Mouse (Mus musculus) cerebellum, adult 9-10 months (tissue): Measurements from ENCODE around the gene Fbrs.
A peak's percentile ranks its signal among the peaks of the same experiment; 100 is the strongest.
"Not testable (repeated sequence)": the region's sequence is repeated elsewhere in the genome, so short reads cannot be mapped to it uniquely, and the experiment has no call there.

ENCODE experiments used
- DNase-seq: peaks from one replicate; pipeline ENCODE4 v3.0.0; 2022

Gene Fbrs

GRCm38 (mm10) chr7:127478635-127479317 lies at the start of gene Fbrs:
Gene Fbrs, plus strand, starts transcription at chr7:127479199.
- DNase-seq, result peak; percentile 97

GRCm38 (mm10) chr7:127435206-127435605 lies 43.8 kb upstream of the Fbrs start:
- DNase-seq, result no peak

- DNase-seq, result no peak
Observed at GRCm38 (mm10) chr7:127437724-127438123, 41.3 kb upstream of the Fbrs start.

GRCm38 (mm10) chr7:127443976-127444375 lies 35.0 kb upstream of the Fbrs start:
- no peak for DNase-seq

GRCm38 (mm10) chr7:127448521-127449300 lies 30.3 kb upstream of the Fbrs start, which contains the start of gene Zfp689:
Gene Zfp689, minus strand, starts transcription at chr7:127449158.
- peak; percentile 98 for DNase-seq

GRCm38 (mm10) chr7:127449966-127450365 lies 29.0 kb upstream of the Fbrs start:
- no peak for DNase-seq

- DNase-seq, result no peak
Observed at GRCm38 (mm10) chr7:127453056-127453455, 25.9 kb upstream of the Fbrs start.

- DNase-seq, result no peak
Observed at GRCm38 (mm10) chr7:127454905-127455304, 24.1 kb upstream of the Fbrs start.

GRCm38 (mm10) chr7:127458371-127459122 lies 20.5 kb upstream of the Fbrs start:
- DNase-seq, result not testable (repeated sequence)

GRCm38 (mm10) chr7:127459311-127459710 lies 19.7 kb upstream of the Fbrs start, which contains the start of gene Prr14:
Gene Prr14, plus strand, starts transcription at chr7:127459611.
- DNase-seq, result not testable (repeated sequence)

GRCm38 (mm10) chr7:127465191-127465590 lies 13.8 kb upstream of the Fbrs start:
- DNase-seq, result no peak

- not testable (repeated sequence) for DNase-seq
Observed at GRCm38 (mm10) chr7:127465670-127466069, 13.3 kb upstream of the Fbrs start.

GRCm38 (mm10) chr7:127466606-127467005 lies 12.4 kb upstream of the Fbrs start:
- DNase-seq, result peak; percentile 38

- peak; percentile 65 for DNase-seq
Observed at GRCm38 (mm10) chr7:127470011-127470715, 8.8 kb upstream of the Fbrs start.

GRCm38 (mm10) chr7:127470743-127471645 lies 8.0 kb upstream of the Fbrs start:
- DNase-seq, result peak; percentile 95

GRCm38 (mm10) chr7:127471646-127472010 lies 7.4 kb upstream of the Fbrs start:
- DNase-seq, result peak; percentile 60

GRCm38 (mm10) chr7:127472060-127472459 lies 6.9 kb upstream of the Fbrs start:
- DNase-seq, result no peak

GRCm38 (mm10) chr7:127473705-127474104 lies 5.3 kb upstream of the Fbrs start:
- no peak for DNase-seq

GRCm38 (mm10) chr7:127474378-127475070 lies 4.5 kb upstream of the Fbrs start:
- no peak for DNase-seq

- peak; percentile 58 for DNase-seq
Observed at GRCm38 (mm10) chr7:127475186-127475740, 3.7 kb upstream of the Fbrs start.

GRCm38 (mm10) chr7:127476336-127476735 lies 2.7 kb upstream of the Fbrs start:
- peak; percentile 75 for DNase-seq
